Mouse (Mus musculus): ENCODE data around the gene Fndc3b.
A peak's percentile ranks its signal among the peaks of the same experiment; 100 is the strongest.

GRCm38 (mm10) chr3:27485141-27485540 is 226.0 kb downstream of the Fndc3b start:
- no peak for TF ChIP-seq CTCF (conservative IDR thresholded peaks at IDR 0.05 in 1 of 2, IDR thresholded peaks at IDR 0.05 in 1 of 2; ENCODE audit: low read depth in 2 of 2, low read length in 2 of 2)
- peak; percentile 48; the same call in 1 of the 2 replicates for TF ChIP-seq MAX (IDR thresholded peaks at IDR 0.05; ENCODE audit: low read length)
- no peak for TF ChIP-seq POLR2AphosphoS2 (IDR thresholded peaks at IDR 0.05; ENCODE audit: low read depth, low read length)
- no peak for TF ChIP-seq MAFK (IDR thresholded peaks at IDR 0.05; ENCODE audit: insufficient replicate concordance, low read length)
- TF ChIP-seq POLR2A (IDR thresholded peaks at IDR 0.05; ENCODE audit: low read depth, low read length) = no peak
- no peak for TF ChIP-seq EP300 (IDR thresholded peaks at IDR 0.05; ENCODE audit: low read length)
- TF ChIP-seq ZC3H11A (IDR thresholded peaks at IDR 0.05; ENCODE audit: low read depth, low read length) = no peak
